Mouse (Mus musculus) liver, embryonic 14.5 days (tissue): ENCODE measurements around the gene Btbd9.

Experiments
- CTCF ChIP-seq: IDR thresholded peaks from 2 replicates; pipeline ENCODE4 v1.5.1; 2016; ENCODE audit warnings: antibody characterized with exemption, low read depth, control low read depth
- EP300 ChIP-seq: IDR thresholded peaks from 2 replicates; pipeline ENCODE4 v1.6.1; 2016; ENCODE audit warnings: antibody characterized with exemption, low read depth

- TF ChIP-seq CTCF (no peak), EP300 (no peak)
Observed at GRCm38 (mm10) chr17:30258480-30258879, 317.8 kb downstream of the Btbd9 start.
